Mouse (Mus musculus) stomach, embryonic 14.5 days (tissue): ENCODE results near the gene Taz. TPM values are rescaled to one million over a fixed set of nuclear protein-coding genes. Genes with fewer than 3 reads are reported as not detected.

Experiments
- ATAC-seq: fragments of 200-750 bp; cut with Nextera tagmentation; 2 replicates; pipeline ENCODE4 v1.8.0; 2017; ENCODE audit warnings: low read depth, moderate TSS enrichment; ENCODE audit not compliant: insufficient number of reproducible peaks, insufficient read depth, low FRiP score
- H3K27ac ChIP-seq: fragments of 300-500 bp; sonication (generic); 2 replicates; pipeline ENCODE4 v1.5.1; 2014; ENCODE audit warnings: mild to moderate bottlenecking, low read length, moderate library complexity, mixed read lengths
- H3K27me3 ChIP-seq: fragments of 300-500 bp; sonication (generic); 2 replicates; pipeline ENCODE4 v1.6.1; 2014; ENCODE audit warnings: low read length, control low read depth, mixed read lengths; ENCODE audit not compliant: control insufficient read depth, insufficient read depth
- H3K36me3 ChIP-seq: fragments of 300-500 bp; sonication (generic); 2 replicates; pipeline ENCODE4 v1.6.1; 2014; ENCODE audit warnings: mild to moderate bottlenecking, control low read depth, low read length, moderate library complexity, mixed read lengths; ENCODE audit not compliant: control insufficient read depth, insufficient read depth
- H3K4me1 ChIP-seq: fragments of 300-500 bp; sonication (generic); 2 replicates; pipeline ENCODE4 v1.6.1; 2014; ENCODE audit warnings: low read length, control low read depth, mixed read lengths; ENCODE audit not compliant: control insufficient read depth, insufficient read depth
- H3K4me2 ChIP-seq: fragments of 300-500 bp; sonication (generic); replicated peaks from 2 replicates; pipeline ENCODE4 v1.6.1; 2014; ENCODE audit warnings: low read depth, low read length, control low read depth
- H3K4me3 ChIP-seq: fragments of 300-500 bp; sonication (generic); 2 replicates; pipeline ENCODE4 v1.5.1; 2014; ENCODE audit warnings: low read depth, low read length, control low read depth
- H3K9ac ChIP-seq: fragments of 300-500 bp; sonication (generic); replicated peaks from 2 replicates; pipeline ENCODE4 v1.6.1; 2014; ENCODE audit warnings: low read depth, mild to moderate bottlenecking, control low read depth, low read length, moderate library complexity, mixed read lengths
- H3K9me3 ChIP-seq: fragments of 300-500 bp; sonication (generic); 2 replicates; pipeline ENCODE4 v1.6.1; 2016; ENCODE audit warnings: low read depth, low read length, control low read depth; ENCODE audit not compliant: control insufficient read depth
- WGBS: fragments of 180-500 bp; shearing (Covaris S2); extraction: QIAGEN DNeasy Blood & Tissue Kit; methylation state at CpG from one replicate; pipeline ENCODE4 v1.1.7; 2014; 5-methylcytosine and 5-hydroxymethylcytosine counted together
- polyA plus RNA-seq: library from polyadenylated mRNA; unstranded; fragments of >200 nt; fragmentation: Nextera tagmentation; extraction: Ambion mirVana; gene quantifications from 2 replicates; pipeline ENCODE4 v1.2.1, GENCODE M21; 2014

Taz gene
- polyA plus RNA-seq, result 64.6 and 67.5 TPM in 2 replicates

GRCm38 (mm10) chrX:74281732-74282394 lies at the start of gene Taz, which contains the start of gene Dnase1l1:
Taz (plus strand) TSS chrX:74281912.
Dnase1l1 (minus strand) TSS chrX:74282337.
- ATAC-seq, result peak; percentile 96
- H3K9ac ChIP-seq, result peak within 1 kb of the TSS; percentile 58
- peak within 1 kb of the TSS; percentile 50 for H3K4me3 ChIP-seq
- H3K4me1 ChIP-seq, result peaks cover 2% of the 10 kb centered on the region; the same call in 1 of the 2 replicates
- 14% methylated on average over 16 of the region's 16 CpGs for WGBS
- H3K9me3 ChIP-seq, result no peaks in the 10 kb centered on the region
- H3K27me3 ChIP-seq, result no peaks in the 10 kb centered on the region
- H3K27ac ChIP-seq, result peak within 1 kb of the TSS; percentile 89
- H3K36me3 ChIP-seq, result peaks cover 5% of the 10 kb centered on the region; the same call in 1 of the 2 replicates
- peak within 1 kb of the TSS; percentile 66 for H3K4me2 ChIP-seq

- no peak overlapping the region for H3K27ac ChIP-seq
- peaks cover 79% of the 10 kb centered on the region for H3K36me3 ChIP-seq
- WGBS, result 91% methylated on average over 5 of the region's 5 CpGs
- H3K4me2 ChIP-seq, result no peak overlapping the region
- H3K9ac ChIP-seq, result no peak overlapping the region
- no peak for ATAC-seq
- H3K27me3 ChIP-seq, result no peaks in the 10 kb centered on the region
- no peaks in the 10 kb centered on the region for H3K4me1 ChIP-seq
- H3K9me3 ChIP-seq, result no peaks in the 10 kb centered on the region
- H3K4me3 ChIP-seq, result no peak overlapping the region
These were observed 48.5 kb upstream of the Taz start for GRCm38 (mm10) chrX:74233196-74233595.

- Histone ChIP-seq H3K4me3 (no peak overlapping the region), H3K36me3 (peaks cover 68% of the 10 kb centered on the region), H3K27ac (no peak overlapping the region), H3K4me1 (no peaks in the 10 kb centered on the region), H3K9ac (no peak overlapping the region), H3K27me3 (no peaks in the 10 kb centered on the region), H3K4me2 (no peak overlapping the region), H3K9me3 (no peaks in the 10 kb centered on the region)
- WGBS, result 96% methylated on average over 4 of the region's 4 CpGs
- no peak for ATAC-seq
These were observed 41.4 kb upstream of the Taz start for GRCm38 (mm10) chrX:74240332-74240731.

- Histone ChIP-seq H3K9ac (peak overlapping the region; percentile 4; the same call in 1 of the 2 replicates), H3K4me2 (peak overlapping the region; percentile 60), H3K27ac (no peak overlapping the region), H3K36me3 (peaks cover 47% of the 10 kb centered on the region), H3K4me1 (no peaks in the 10 kb centered on the region), H3K9me3 (no peaks in the 10 kb centered on the region), H3K4me3 (peak overlapping the region; percentile 52), H3K27me3 (no peaks in the 10 kb centered on the region)
- 85% methylated on average over 2 of the region's 2 CpGs for WGBS
- ATAC-seq, result no peak
These were observed 38.3 kb upstream of the Taz start for GRCm38 (mm10) chrX:74243396-74243795.

- Histone ChIP-seq H3K36me3 (peaks cover 43% of the 10 kb centered on the region), H3K9me3 (no peaks in the 10 kb centered on the region)
These were observed 37.9 kb upstream of the Taz start for GRCm38 (mm10) chrX:74243807-74244206.

GRCm38 (mm10) chrX:74244614-74245083 lies 37.1 kb upstream of the Taz start:
- H3K4me3 ChIP-seq, result peak overlapping the region; percentile 52
- H3K36me3 ChIP-seq, result peaks cover 37% of the 10 kb centered on the region
- H3K27ac ChIP-seq, result peak overlapping the region; percentile 90; the same call in 1 of the 2 replicates
- no peaks in the 10 kb centered on the region for H3K27me3 ChIP-seq
- no peaks in the 10 kb centered on the region for H3K9me3 ChIP-seq
- peak overlapping the region; percentile 65 for H3K9ac ChIP-seq
- ATAC-seq, result peak; percentile 70
- no peaks in the 10 kb centered on the region for H3K4me1 ChIP-seq
- 31% methylated on average over 3 of the region's 3 CpGs for WGBS
- H3K4me2 ChIP-seq, result peak overlapping the region; percentile 60

More at GRCm38 (mm10) chrX:74243807-74244206, 37.9 kb upstream of the Taz start:
- Histone ChIP-seq H3K4me1 (no peaks in the 10 kb centered on the region), H3K27ac (0 out of 2 replicates have a peak overlapping the region, but pooled peaks have one; percentile 64), H3K9ac (peak overlapping the region; percentile 4; the same call in 1 of the 2 replicates), H3K27me3 (no peaks in the 10 kb centered on the region), H3K4me3 (peak overlapping the region; percentile 52), H3K4me2 (peak overlapping the region; percentile 60)
- no peak for ATAC-seq
- 49% methylated on average over 3 of the region's 3 CpGs for WGBS

- H3K9me3 ChIP-seq, result no peaks in the 10 kb centered on the region
- peak overlapping the region; percentile 60 for H3K4me2 ChIP-seq
- peak overlapping the region; percentile 52 for H3K4me3 ChIP-seq
- no peak for ATAC-seq
- WGBS, result 17% methylated on average over 1 of the region's 1 CpGs
- H3K4me1 ChIP-seq, result no peaks in the 10 kb centered on the region
- no peaks in the 10 kb centered on the region for H3K27me3 ChIP-seq
- peak overlapping the region; percentile 65 for H3K9ac ChIP-seq
- peaks cover 32% of the 10 kb centered on the region for H3K36me3 ChIP-seq
- peak overlapping the region; percentile 90 for H3K27ac ChIP-seq
These were observed 36.6 kb upstream of the Taz start for GRCm38 (mm10) chrX:74245107-74245506.

GRCm38 (mm10) chrX:74245687-74246086 lies 36.0 kb upstream of the Taz start:
- peak overlapping the region; percentile 60 for H3K4me2 ChIP-seq
- ATAC-seq, result 0 out of 2 replicates have a peak, but pooled peaks have one; percentile 47
- H3K36me3 ChIP-seq, result peaks cover 28% of the 10 kb centered on the region
- H3K4me3 ChIP-seq, result peak overlapping the region; percentile 52
- peak overlapping the region; percentile 90 for H3K27ac ChIP-seq
- no peaks in the 10 kb centered on the region for H3K27me3 ChIP-seq
- H3K9me3 ChIP-seq, result no peaks in the 10 kb centered on the region
- peak overlapping the region; percentile 65 for H3K9ac ChIP-seq
- 23% methylated on average over 21 of the region's 21 CpGs for WGBS
- H3K4me1 ChIP-seq, result no peaks in the 10 kb centered on the region
